Mouse (Mus musculus) brain, embryonic 14.5 days (tissue): Measurements from ENCODE around the gene Flot1.

Experiments
- CTCF ChIP-seq: fragments of 200-500 bp; IDR thresholded peaks from 2 replicates; pipeline ENCODE4 v1.5.1; 2012; ENCODE audit warnings: inconsistent platforms, mild to moderate bottlenecking, moderate library complexity, borderline replicate concordance; ENCODE audit not compliant: insufficient read depth, insufficient read length; ENCODE audit errors: extremely low read depth
- POLR2A ChIP-seq: fragments of 200-500 bp; IDR thresholded peaks from 2 replicates; pipeline ENCODE4 v1.6.1; 2012; ENCODE audit warnings: mild to moderate bottlenecking, inconsistent platforms, borderline replicate concordance; ENCODE audit not compliant: poor library complexity, insufficient read depth, insufficient read length, severe bottlenecking; ENCODE audit errors: extremely low read depth

- TF ChIP-seq CTCF, result no peak
- no peak for TF ChIP-seq POLR2A
Observed at GRCm38 (mm10) chr17:35860831-35861197, 37.8 kb downstream of the Flot1 start.
